Mouse (Mus musculus) cerebellum, postnatal 25 days (tissue): ENCODE results near the gene Nptxr.
A peak's percentile ranks its signal among the peaks of the same experiment; 100 is the strongest.

Experiments used
- DNase-seq, 2 experiments: peaks; one replicate each; pipeline ENCODE4 v3.0.0; 2021; ENCODE audit warnings: mixed read lengths in 2 of 2

The Nptxr gene

DNA sequence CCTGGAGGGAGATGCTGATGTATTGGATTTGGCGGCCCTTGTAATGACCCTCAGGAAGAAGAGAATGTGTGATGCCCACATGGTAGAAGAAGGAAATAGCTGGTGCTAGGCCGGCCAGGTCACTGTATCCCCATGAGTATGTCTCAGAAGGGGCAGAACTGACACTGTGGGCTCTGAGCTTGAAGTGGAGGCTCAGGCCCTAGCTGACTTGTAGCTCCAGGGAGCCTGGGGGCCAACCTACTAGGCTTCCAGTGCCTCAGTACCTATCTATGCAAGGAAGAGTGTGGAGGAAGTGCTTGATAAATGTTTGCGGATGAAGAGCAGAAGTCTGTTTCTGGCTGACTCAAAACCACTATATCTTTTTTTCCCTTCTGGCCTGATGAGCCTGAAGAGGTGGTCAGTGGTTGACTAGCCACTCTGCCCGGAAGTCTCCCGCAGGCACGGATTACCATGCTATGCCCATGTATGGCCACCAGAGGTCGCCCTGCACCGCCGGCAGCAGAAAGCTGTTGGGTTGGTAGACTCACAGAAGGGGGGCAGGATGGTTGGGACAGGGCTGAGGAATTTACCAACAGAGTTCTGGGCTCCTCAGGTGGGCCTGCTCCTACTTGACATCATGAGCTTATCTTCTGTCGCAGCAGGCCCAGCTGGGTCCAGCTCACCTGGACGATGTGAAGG lies 51.7 kb downstream of the Nptxr start:
- DNase-seq = peak; percentile 88

DNA sequence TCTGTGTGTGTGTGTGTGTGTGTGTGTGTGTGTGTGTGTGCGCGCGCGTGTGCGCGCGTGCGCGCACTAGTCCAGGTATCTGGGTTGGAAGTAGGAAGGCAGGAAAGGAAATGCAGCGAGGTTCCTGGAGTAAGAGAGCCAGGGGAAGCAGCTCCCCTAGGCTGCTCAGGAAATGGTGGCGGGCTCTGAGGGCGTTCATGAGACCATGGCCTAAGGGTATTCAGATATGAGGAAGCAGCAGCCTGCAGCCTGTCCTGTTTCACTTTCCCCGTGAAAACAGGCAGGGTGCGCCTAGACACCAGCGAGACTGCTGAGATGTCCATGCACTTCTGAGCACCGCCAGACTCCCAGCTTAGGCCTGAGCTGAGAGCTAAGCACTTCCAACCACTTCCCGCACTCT lies 52.8 kb downstream of the Nptxr start:
- no peak for DNase-seq

DNA sequence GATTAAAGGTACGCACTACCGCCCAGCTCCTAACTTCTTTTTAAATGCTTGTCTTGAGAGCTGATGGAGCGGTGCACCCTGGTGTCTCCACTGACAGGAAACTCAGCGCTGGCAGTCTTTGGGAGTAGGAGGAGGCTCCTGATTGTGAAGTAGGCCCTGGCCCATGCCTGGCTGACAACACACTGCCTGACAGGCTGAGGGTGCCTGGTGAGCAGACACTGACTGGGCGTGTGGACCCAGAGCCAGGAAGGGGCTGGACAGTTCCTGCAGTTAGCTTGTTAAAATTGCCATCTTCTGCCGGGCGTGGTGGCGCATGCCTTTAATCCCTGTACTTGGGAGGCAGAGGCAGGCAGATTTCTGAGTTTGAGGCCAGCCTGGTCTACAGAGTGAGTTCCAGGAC lies 54.3 kb downstream of the Nptxr start:
- no peak for DNase-seq

- no peak for DNase-seq
These were observed 55.4 kb downstream of the Nptxr start for GRCm38 (mm10) chr15:79749162-79749561.

DNA sequence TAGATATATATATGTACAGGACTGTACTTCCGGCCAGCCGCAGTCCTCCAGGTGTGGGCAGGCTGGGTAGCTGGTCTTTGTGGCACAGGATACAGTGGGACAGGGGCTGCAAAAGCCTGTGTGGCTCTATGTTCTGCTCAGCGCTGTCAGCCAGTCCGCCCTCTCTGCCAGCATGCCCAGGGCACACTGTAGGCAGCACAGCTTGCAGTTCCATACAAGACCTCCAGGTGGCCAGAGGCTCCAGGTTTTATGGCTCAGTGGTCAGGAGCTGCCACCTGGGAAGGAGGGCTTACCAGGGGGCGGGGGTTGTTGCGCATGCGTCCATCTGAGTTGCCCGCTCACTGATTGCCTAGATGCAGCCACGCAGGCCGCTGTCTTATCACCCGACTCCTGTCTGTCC lies 56.6 kb downstream of the Nptxr start:
- DNase-seq = peak; percentile 58 to 67

DNA sequence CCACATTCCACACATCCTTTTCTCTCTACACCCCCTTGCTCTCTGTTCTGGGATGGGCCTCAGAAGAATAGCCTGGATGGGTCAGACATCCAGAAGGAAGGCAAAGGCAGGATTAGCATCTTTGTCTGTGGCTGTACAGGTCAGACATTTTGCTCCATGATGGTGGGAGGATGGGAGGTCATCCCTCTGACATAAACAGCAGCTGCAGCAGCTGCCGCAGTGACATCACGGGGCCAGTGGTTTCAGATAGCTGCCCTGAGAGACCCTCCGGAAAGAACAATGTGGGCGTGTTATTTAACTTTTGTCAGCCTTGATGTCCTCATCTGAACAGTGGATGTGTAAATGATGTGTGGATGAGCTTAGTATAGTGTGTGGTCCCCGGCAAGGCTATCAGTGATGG lies 58.7 kb downstream of the Nptxr start:
- no peak for DNase-seq

GRCm38 (mm10) chr15:79745312-79745711 lies 59.3 kb downstream of the Nptxr start:
- no peak for DNase-seq

DNA sequence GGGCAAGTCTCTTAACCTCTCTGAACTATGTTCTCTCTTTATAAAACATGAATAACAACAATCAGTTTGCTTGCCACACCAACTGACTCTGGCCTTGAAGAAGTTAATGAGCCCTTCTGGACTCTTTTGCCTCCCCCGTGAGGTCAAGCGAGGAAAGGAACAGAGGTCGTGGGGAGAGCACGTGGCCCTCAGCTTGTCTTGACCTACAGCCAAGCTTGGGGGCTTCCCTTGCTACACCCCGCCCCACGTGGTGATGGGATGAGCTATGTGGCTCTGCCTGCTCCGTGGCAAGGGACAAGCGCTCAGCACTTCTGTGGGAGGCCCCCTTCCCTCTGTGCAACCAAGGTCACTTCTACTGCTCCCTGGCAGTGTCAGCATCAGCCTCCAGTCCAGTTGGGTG lies 59.8 kb downstream of the Nptxr start:
- no peak for DNase-seq

GRCm38 (mm10) chr15:79744001-79744400 lies 60.6 kb downstream of the Nptxr start:
- peak in 1 of 2 experiments; percentile 6 for DNase-seq

GRCm38 (mm10) chr15:79742706-79743023 lies 61.9 kb downstream of the Nptxr start:
- no peak for DNase-seq

- peak; percentile 96 to 98 for DNase-seq
These were observed 62.5 kb downstream of the Nptxr start, which contains the start of gene Sun2 for GRCm38 (mm10) chr15:79741921-79742705. Gene Sun2 (minus strand): TSS chr15:79742536.

GRCm38 (mm10) chr15:79741173-79741858 lies 63.2 kb downstream of the Nptxr start:
- DNase-seq = peak; percentile 33 to 57

DNA sequence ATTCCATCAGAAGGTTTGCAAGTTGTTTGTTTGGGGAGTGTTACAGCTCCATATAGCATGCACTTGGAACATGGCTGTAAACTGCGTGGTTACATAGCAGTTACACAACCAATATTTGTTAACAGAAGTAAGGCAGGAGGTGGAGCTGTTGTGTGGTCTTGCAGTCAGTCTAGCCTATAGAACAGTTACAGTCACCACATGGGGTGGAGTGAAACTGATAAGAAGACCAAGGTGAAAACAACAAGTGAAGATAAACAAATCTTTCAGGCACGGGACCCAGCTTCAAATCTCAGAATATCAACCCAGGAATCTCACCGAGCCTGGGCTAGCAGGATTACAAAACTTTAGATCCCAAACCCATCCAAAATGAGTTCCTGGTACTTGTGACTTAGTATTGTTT lies 63.8 kb downstream of the Nptxr start:
- DNase-seq = no peak
